Comparison of ENCODE assay signal across 24 mouse cellular contexts in the genomic region with DNA sequence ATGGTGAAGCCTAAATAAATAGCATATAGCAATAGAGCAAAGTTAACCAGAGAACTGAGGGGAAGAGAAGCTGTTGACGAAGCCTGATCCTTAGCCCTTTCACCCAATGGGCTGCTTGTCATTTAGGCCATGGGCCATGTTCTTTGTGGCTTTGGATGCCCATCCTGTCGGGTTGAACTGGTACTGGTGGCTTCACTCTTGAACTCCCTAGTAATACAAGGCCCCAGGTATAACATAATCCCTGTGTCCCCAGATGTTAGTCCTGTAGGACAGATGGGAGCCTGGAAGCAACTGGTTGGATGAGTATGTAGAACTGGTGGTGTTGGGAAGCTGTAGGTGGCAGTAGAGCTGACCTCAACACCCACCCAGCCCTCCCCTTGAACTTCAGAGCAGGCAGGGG. TPM values are rescaled to one million over a fixed set of nuclear protein-coding genes. Genes with fewer than 3 reads are reported as not detected.
"Had no signal": no experiment of that assay in that cellular context is flagged by ENCODE, and none has a peak within 500 bp of the region (broad histone marks: within the 10 kb centered on the region; RNA-seq: fewer than 3 reads in every experiment).

No protein-coding gene starts in this region.

- H3K27ac ChIP-seq: neural tube, embryonic 12.5 days; neural tube, embryonic 13.5 days; neural tube, embryonic 15.5 days; stomach, embryonic 15.5 days; stomach, postnatal 0 days had no signal

- H3K4me3 ChIP-seq: neural tube, embryonic 12.5 days; neural tube, embryonic 13.5 days; neural tube, embryonic 15.5 days; stomach, embryonic 15.5 days had no signal

- H3K36me3 ChIP-seq: neural tube, embryonic 12.5 days; neural tube, embryonic 13.5 days; neural tube, embryonic 15.5 days; stomach, embryonic 15.5 days had no signal

- H3K27me3 ChIP-seq: neural tube, embryonic 12.5 days; neural tube, embryonic 13.5 days; neural tube, embryonic 15.5 days; stomach, embryonic 15.5 days had no signal

- DNase-seq: retina, postnatal 1 day; right cerebral cortex, adult 18-20 months; right cerebral cortex, postnatal 14 days; right cerebral cortex, postnatal 25 days; right cerebral cortex, postnatal 4 days; spleen, adult 18-20 months; thymus, adult 18-20 months; thymus, adult 2 months; thymus, postnatal 14 days; thymus, postnatal 25 days; thymus, postnatal 36 days; thymus, postnatal 4 days had no signal

- H3K4me1 ChIP-seq: neural tube, embryonic 12.5 days; neural tube, embryonic 13.5 days; neural tube, embryonic 15.5 days; stomach, embryonic 15.5 days had no signal

- H3K9me3 ChIP-seq: neural tube, embryonic 12.5 days; neural tube, embryonic 13.5 days; neural tube, embryonic 15.5 days; stomach, embryonic 15.5 days had no signal

RNA-seq across cellular contexts. Expression of a gene that starts 5.1 kb away (rescaled TPM):
- polyA plus RNA-seq: neural tube, embryonic 11.5 days; neural tube, embryonic 12.5 days; neural tube, embryonic 13.5 days; neural tube, embryonic 14.5 days; neural tube, embryonic 15.5 days; small intestine, adult 2 months; spleen, adult 2 months; stomach, embryonic 14.5 days; stomach, embryonic 15.5 days; stomach, embryonic 16.5 days; thymus, adult 2 months; urinary bladder, adult 2 months had no signal

RNA-seq across cellular contexts. Expression of a gene that starts 30.5 kb away (rescaled TPM):
- polyA plus RNA-seq: neural tube, embryonic 11.5 days; small intestine, adult 2 months; spleen, adult 2 months; stomach, embryonic 14.5 days had no signal

RNA-seq across cellular contexts. Expression of a gene that starts 56.0 kb away (rescaled TPM):
- polyA plus RNA-seq: neural tube, embryonic 11.5 days; small intestine, adult 2 months; spleen, adult 2 months; thymus, adult 2 months had no signal
